Mouse (Mus musculus) NIH3T3 (cell line): ENCODE results near the gene Dph2.
A peak's percentile ranks its signal among the peaks of the same experiment; 100 is the strongest.

Experiments used
- DNase-seq: peaks from one replicate; pipeline ENCODE4 v3.0.0-alpha.2; 2012; ENCODE audit warnings: low read depth

The Dph2 gene

DNA sequence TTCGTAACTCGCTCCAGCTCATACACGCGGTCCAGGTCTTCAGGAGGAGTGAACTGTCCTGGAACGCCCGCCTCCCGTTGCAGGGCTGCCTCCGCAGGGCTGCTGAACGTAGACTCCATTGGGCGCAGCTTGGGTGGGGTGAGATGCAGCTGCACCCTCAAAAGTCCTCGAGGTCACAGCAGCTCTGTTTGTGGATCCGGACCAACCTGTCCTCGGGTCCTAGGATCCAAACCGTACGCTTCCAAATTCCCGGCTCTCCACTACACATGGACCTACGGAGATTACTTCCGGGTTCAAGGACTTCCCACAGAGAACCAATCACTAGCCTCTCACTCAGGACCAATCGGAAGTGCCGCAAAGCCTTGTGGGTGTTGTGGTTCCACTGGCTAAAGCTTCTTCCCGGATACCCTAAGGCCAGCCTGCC lies at the start of gene Dph2:
Gene Dph2 (minus strand): TSS at position 295 of the 424 bp plus-strand sequence.
- peak; percentile 91 for DNase-seq

DNA sequence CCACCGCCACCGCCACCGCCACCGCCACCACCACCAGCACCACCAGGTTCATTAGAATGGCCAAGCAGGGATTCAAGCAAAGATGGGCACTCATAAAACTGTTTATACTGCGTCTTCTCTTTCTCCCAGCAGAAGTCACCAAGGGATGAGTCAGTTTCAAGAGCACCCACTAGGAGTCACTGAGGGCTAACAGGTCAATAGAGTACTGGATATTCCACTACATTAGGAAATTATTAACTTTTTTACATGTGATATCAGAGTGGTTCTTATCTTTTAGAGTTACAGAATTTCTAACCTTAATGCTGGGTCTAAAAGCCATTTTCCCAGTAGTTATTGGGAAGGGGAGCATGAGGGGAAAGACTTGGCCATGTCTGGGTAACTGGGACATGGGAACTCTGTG lies 45.1 kb upstream of the Dph2 start:
- peak; percentile 22 for DNase-seq

DNA sequence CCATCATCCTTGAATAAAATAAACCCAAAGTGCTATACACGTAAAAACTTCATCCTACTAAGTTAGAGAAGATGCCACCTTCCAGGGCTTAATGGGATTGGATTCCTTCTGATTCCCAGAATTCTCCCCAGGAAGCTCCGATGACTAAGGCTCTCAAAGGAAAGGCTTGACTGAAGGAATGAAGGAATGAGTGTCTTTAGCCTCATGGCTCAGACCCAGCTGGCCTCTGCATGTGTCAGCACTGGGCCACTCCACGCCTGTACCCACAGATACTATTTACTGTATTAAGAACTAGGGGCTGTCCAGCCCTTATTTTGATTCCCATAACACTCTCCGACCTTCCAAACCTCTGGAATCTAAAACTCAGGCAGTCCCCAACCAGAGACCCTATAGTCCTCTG lies 42.2 kb upstream of the Dph2 start:
- peak; percentile 84 for DNase-seq

DNA sequence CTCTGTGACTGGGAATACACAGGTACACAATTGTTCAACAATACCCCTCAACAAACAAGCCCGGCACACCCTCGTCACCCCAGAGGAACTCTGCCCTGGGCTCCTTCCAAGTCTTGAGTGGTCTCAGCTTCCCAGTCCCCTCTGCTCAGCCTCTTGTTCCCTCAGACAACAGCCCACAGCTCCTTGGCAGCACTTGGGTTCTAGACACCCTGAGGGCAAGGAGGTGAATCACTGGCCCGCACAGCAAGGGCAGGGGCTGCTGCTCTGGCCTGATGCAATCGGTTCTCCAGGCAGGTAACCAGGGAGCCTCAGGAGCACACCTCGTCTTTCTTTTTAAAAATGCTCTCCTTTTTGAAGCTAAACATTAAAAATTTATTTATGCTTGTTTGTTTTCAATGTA lies 41.4 kb upstream of the Dph2 start:
- peak; percentile 67 for DNase-seq

DNA sequence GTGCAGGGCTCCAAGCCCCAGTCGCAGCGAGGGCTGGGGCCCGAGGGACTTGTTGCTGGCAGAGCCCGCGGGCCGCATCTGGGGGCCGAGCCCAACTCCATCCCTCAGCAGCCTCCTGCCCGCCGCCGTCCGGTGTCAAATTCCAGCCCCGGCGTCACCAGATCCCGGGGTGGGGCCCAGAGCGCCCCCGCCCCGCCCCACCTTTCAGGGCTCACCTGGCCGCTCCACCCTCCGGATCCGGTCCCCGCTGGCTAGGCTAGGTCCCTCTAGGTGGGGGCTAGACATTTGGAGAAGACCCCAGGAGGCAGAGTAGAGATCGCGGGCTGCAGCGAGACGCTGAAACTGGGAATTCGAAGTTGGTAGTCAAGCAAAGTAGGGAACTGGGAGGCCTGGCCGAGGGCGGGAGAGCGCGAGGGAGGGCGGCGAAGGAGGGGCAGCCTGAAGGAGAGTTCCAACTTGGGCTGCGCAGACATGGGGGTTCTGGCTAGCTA lies 37.6 kb upstream of the Dph2 start, which contains the start of gene Artn:
Gene Artn (minus strand): TSS at position 373 of the 491 bp plus-strand sequence.
- DNase-seq = no peak

DNA sequence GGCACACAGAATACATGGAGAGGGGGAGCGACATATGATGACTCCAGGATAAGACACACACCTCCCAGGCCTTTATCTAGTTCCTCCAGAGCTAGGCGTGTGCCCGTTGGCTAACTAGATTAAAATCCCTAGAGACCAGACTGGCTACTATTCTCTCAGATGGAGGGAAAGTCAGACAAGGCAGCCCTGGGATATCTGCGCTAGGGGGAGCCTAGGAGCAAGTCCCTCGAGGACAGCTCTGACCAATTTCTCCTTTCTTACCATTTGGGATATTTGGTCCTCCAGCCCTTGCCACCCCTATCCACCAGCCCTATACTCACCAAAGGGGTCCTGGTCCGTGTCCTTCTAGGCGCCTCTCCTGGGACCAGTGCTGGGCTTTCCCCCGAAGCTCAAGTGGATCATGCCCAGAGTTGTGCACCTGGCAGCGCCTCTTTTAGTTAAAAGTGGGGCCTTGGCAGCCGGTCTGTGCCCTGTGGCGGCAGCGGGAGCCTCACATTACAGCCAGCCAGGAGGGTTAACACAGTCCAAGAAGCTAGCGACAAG lies 36.9 kb upstream of the Dph2 start:
- DNase-seq = peak; percentile 81

DNA sequence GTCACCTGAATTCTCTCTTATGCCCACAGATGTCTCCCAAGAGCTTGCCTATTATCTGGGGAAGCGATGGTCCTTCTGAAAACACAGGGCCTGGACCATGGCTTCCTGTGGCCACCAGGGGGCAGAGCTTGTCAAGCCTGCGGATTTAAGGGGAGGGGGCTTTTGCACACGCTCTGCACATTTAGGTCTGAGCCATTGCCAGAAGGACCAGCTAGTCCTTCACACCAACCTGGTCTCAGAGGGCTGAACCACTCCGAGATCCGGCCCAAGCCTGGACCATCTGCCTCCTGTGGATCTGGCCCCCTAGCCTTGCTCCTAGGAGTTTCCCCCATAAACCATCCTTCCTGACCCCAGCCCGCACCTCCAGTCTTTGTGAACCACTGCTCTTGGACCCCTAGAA lies 36.4 kb upstream of the Dph2 start:
- peak; percentile 55 for DNase-seq

DNA sequence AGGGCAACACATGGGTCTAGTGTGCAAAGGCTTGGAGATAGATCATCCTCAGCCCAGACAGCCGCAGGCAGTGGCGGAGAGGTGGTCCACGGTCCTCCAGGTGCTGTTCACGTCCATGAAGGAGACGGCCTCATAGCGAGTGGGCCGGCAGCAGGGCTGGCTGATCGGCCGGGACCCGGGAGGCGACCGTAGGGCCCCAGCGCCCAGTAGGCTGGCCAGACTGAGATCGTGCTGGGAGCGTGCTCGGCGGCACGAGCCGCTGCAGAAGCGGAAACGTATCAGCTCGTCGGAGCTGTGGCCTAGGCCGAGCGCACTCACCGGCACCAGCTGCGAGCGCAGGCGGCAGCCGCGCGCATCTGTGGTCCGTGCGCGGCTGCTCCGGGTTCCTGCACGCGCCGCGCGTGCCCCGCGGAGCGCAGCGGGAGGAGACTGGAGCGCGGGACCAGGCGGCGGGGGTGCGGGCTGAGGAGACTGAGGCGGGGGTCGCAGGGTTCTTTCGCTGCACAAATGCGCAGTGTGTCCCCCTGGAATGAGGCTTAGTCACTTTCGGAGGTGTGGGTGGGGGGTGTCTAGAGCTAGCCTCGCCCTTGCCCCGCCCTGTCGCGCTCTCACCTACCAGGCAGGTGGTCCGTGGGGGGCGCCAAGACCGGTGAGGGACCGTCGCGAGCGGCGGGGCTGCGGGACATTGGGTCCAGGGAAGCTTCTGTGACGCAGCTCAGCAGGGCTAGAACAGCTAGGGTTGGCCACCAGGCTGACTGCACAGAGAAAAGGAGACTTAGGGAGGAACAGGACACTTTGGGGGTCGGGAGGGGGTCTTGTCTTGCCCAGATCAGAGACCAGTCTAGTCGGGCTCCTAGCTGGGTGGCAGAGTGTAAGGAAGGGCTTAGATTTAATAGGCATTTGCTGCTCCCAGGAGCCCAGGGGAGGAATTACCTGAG lies 35.0 kb upstream of the Dph2 start:
- DNase-seq = no peak

DNA sequence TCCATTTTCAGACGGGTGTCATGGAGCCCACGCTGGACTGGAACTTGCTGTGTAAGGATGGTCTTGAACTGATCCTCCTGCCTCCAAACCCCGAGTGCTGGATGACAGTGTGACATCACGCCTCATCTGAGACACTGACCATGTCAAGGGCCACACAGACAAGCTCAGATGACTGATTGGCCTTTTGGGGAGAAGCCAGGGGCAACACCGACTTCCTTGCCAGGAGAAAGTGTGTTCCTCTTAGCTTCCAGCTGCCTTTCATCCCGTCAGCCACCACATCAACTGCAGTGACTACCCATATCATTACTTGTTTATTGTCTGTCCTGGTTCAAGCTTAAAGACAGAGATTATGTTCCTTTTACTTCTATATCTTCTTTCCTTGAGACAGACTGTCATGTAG lies 33.1 kb upstream of the Dph2 start:
- no peak for DNase-seq

DNA sequence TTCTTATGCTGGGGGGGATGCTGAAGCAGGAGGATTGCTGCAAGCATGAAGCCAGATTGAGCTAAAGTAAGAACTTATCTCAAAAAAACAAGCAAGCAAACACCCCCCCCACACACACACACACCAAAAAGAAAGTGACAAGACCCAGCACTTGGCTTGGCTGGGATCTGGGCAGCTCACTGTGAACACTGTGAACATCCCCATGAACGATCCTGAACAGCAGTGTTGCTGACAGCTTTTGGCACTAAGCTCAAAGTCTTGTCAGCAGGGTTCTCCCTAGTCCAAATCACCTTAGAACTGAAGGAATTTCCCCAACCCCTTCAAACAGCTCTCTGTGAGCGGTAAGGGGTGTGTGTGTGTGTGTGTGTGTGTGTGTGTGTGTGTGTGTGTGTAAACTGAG lies 31.6 kb upstream of the Dph2 start:
- peak; percentile 46 for DNase-seq

DNA sequence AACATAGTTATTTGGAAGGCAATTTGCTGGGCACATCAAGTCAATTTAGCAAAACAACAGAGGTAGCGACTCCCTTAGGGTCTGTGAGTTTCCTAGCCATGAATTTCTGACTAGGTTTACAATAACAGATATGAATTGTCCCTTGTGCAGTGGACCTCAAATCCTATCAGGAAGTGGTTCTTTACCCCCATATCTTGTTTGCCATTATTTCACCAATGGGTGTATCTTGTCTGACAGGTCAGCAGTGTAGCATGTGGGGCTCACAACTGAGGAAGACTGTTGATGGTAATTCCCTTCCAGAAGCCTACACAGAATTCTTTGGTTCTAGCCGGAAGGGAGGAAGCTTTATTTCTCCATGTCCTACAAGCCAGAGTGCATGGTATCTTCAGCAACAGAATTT lies 29.5 kb upstream of the Dph2 start:
- no peak for DNase-seq

DNA sequence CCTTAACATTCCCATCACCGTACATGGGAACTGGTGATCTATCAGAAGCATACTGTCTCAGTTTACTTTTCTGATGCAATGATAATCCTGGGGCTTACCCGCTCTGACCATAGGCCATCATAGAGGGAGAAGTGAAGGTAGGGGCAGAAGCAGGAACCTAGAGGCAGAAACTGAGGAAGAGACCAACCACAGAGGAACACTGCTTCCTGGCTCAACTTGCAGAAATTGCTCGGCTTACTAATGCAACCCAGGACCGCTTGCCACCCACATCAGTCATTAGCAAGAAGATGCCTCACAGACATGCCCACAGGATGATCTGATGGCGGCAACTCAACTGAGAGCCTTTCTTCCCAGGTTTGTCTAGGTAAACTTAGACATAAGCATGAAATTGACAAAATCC lies 26.9 kb upstream of the Dph2 start:
- no peak for DNase-seq

DNA sequence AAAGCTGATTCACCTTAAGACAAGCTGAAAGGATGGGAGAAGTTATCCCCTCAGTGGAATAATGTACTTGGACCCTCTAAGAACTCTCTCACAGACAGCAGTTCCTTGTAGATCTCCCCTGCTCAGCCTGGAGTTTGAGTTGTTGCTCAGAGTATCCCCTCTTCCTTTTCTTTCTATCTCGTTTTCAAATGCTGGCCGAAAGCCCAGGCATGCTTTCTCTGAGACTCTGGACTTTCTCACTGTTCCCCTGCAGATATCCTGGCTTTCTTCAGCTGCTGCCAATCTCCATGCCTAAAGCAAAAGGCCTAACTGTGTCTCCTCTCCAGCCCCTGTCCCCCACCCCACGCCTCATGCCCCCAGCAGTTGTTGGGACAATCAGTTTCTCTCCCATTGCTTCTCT lies 26.4 kb upstream of the Dph2 start:
- DNase-seq = peak; percentile 66

DNA sequence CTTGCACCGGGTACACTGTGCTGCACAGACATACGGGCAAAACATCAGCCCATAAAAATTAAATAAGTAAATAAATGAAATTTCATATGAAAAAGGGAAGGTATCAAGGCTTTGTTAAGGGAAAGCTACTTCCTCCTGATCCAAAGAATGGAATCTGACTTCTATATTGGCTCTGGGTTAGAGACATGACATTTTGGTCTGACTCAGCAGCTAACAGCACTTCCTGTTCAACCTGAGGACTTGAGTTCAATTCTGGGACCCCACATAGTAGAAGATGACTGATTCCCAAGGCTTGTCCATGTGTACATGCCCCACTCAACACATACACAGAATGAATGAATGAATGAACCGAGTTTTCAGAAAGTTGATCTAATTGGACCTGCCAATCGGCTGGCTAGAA lies 26.0 kb upstream of the Dph2 start:
- no peak for DNase-seq

DNA sequence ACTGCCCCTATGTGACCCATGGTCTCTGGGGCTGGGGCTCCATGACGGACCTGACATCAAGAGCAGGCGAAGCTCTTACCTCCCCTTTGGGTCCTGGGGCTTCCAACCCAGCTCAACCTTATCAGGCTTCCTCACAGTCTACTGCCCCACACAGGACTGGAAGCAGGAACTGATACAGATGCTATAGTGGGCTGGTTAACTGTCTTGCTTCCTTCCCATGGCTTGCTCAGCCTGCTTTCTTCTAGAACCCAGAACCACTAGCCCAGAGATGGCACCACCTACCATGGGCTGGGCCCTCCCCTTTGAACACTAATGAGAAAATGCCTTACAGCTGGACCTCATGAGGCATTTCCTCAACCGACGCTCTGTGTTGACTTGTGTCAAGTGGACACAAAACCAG lies 25.6 kb upstream of the Dph2 start:
- DNase-seq = no peak

DNA sequence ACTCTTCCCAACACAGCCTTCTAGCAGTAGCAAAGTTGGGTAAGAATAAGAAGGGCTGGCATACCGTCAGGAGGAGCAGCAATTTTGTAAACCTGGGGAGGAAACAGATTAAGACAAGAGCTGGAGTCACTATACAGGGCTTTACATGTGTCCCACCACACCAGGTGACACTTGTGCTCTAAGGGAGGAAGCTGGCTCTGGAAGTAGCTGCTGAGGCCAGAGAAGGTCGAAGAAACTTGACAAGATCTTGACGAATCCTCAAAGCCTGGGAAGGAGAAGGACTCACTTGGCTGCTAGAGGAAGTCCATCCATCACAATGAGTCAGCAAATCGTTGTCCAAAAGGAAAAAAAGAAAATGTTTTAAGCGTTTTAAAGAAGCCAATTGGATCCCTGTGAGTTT lies 24.6 kb upstream of the Dph2 start:
- DNase-seq = peak; percentile 52

DNA sequence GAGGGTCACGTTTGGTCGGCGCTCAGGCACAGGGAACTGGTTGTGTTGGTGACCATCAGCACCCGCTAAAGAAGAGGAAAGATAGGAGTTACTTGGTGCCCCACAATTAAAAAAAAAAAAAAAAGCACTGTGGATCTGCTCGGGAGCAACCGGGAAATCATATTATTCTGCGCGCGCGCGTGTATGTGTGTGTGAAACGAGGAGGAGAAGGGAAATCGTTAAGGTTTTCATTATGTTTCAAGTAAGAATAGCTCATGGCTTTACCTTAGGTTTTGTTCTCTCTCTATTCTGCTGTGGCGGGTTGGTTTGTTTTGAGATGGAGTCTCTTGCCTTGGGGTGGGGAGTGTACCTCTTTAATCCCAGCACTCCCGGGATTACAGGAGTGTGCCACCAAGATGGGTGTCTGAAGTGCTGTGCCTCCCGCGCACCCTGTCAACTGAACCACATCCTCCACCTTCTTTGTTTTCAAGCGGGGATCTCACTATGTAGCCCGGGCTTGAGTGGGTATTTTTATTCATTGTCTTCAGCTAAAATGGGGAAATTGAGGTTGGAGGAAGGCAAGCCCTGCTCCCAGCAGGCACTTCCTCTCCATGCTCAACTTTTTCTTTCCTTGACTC lies 23.8 kb upstream of the Dph2 start:
- DNase-seq = no peak

DNA sequence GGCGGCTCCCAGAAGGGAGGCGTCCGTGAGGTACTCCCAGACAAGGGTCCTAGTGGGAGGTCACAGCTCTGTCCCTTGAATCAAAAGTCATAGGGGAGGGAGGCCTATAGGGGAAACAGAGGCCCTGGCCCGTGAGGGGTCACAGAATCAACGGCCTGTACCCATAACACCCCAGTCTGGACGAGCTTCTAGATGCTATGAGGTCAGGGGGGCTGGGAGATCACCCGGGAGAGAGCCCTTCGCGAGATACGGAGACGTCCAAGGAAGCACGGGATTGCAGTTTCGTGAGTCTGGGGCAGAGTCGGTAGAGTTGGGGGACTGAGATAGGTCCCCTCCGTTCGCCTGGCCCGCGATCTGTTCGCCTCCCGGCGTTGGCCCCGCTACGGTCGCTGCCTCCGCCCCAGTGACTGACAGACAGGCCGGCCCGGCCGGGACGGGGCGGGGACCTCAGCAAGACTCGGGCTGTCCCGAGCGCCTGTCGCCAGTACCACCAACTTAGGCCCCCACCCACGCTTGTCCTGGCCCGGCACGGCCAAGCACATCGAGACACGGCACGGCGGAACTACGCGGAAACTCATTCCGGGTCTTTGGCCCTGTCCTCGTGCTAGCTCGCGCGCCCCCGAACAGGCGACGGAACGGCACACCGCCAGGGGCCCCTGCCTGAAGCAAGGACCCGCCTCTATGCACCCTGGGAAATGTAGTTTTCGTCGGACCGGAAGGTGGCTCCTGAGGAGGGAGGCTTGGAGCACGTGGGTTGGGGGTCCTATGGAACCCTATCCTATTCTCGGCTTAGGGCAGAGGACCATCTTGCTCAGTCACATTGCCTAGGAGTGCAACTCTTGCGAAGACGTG lies 23.0 kb upstream of the Dph2 start, which contains the start of gene Ipo13:
Gene Ipo13 (minus strand): TSS at position 409 of the 852 bp plus-strand sequence.
- DNase-seq = peak; percentile 95

DNA sequence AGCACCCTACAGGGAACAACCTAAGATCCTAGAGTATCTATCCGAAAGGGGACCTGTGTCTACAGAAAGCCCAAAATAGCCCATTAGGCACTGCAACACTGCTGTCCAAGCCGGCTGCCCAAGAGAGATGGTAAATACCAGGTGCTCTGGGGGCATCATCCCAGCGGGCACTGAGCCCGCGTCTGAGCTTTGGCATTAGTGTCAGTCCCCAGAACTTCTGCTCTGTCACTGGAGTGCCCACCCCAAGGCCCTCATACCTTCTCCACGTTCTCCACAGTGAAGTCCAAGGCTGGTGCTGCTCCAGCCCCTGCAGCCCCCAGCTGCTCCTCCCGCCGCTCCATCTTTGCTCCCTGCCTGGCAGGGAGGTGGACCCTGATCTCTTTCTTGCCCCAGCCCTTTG lies 22.2 kb upstream of the Dph2 start:
- no peak for DNase-seq

DNA sequence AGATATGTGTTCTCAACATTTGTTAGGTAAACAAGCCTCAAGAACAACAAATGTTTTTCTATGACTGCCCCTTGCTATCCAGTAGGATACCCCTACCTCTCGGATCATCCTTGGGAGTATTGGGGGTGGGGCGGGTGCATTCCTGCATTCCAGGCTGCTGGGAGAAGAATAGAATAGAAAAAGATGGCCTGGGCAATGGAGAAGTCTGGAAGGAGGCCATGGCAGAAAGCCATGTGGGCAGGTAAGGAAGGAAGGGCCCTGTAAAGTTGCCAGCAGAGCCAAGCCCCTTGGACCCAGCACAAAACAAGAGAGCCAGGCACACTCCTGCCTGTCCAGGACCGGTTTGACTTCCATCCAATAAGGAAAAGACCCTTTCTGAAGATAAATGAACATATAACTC lies 21.6 kb upstream of the Dph2 start:
- DNase-seq = peak; percentile 65

DNA sequence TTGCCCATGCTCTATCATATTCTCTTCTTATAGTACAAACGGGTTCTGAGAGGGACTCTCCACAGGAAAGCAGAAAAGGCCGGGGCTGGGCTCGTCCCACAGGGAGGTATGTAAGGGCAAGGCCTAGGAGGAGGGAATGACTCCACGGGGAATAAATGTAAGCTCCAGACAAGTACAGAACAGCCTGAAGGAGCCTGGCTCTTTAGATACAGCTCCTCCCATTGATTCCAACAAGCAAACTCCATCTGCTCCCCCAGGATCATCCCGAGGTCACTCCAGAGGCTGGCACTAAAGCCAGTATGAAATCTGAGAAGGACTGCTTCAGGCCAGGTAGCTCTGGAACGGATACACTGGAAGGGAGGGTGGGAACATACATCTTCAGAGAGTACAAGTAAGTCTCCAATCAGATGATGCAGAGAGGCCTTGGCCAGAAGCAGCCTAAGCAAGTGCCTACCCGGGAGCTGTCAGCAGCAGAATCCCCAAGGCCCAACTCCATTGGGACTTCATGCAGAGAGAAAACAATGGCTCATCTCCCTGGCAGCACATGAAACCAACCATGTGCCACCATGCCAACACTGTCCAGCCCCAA lies 20.9 kb upstream of the Dph2 start:
- DNase-seq = peak; percentile 59
